Mouse (Mus musculus) ES-Bruce4 (cell line): ENCODE results near the gene Fbln2. TPM values are rescaled to one million over a fixed set of nuclear protein-coding genes. Genes with fewer than 3 reads are reported as not detected.

Source experiments
- H3K27ac ChIP-seq: 2 replicates; pipeline ENCODE4 v1.5.1; 2012; ENCODE audit warnings: low read length, inconsistent platforms; ENCODE audit not compliant: insufficient read depth
- H3K27me3 ChIP-seq: 2 replicates; pipeline ENCODE4 v1.6.1; 2012; ENCODE audit warnings: mild to moderate bottlenecking, low read length, inconsistent platforms; ENCODE audit not compliant: control insufficient read depth, poor library complexity, insufficient read depth, severe bottlenecking
- H3K36me3 ChIP-seq: 2 replicates; pipeline ENCODE4 v1.6.1; 2012; ENCODE audit warnings: inconsistent platforms, mild to moderate bottlenecking, low read length, moderate library complexity; ENCODE audit not compliant: control insufficient read depth, poor library complexity, insufficient read depth, severe bottlenecking
- H3K4me1 ChIP-seq: one replicate; pipeline ENCODE4 v1.8.1; 2011; ENCODE audit warnings: low read length; ENCODE audit not compliant: control insufficient read depth, insufficient read depth
- H3K4me3 ChIP-seq: 2 replicates; pipeline ENCODE4 v1.5.1; 2011; ENCODE audit warnings: low read depth, mild to moderate bottlenecking, low read length
- H3K9ac ChIP-seq: 2 replicates; pipeline ENCODE4 v1.6.1; 2012; ENCODE audit warnings: low read depth, mild to moderate bottlenecking, inconsistent platforms; ENCODE audit not compliant: poor library complexity, severe bottlenecking
- H3K9me3 ChIP-seq: replicated peaks from 2 replicates; pipeline ENCODE4 v1.6.1; 2012; ENCODE audit warnings: mild to moderate bottlenecking, low read length, inconsistent platforms; ENCODE audit not compliant: control insufficient read depth, poor library complexity, insufficient read depth, severe bottlenecking
- CTCF ChIP-seq: IDR thresholded peaks from one replicate; pipeline ENCODE4 v1.8.1; 2011; ENCODE audit warnings: low read depth, low read length
- EP300 ChIP-seq: IDR thresholded peaks from 2 replicates; pipeline ENCODE4 v1.6.1; 2011; ENCODE audit warnings: low read depth, low read length; ENCODE audit not compliant: insufficient read depth
- POLR2A ChIP-seq: IDR thresholded peaks from one replicate; pipeline ENCODE4 v1.8.1; 2011; ENCODE audit warnings: low read length; ENCODE audit not compliant: insufficient read depth
- polyA plus RNA-seq: library from polyadenylated mRNA; stranded (reverse); fragments of >200 nt; gene quantifications from 2 replicates; pipeline ENCODE4 v1.2.4, GENCODE M21; 2011; ENCODE audit warnings: low read depth; ENCODE audit not compliant: missing spikeins, insufficient read depth, insufficient read length

Gene Fbln2
- polyA plus RNA-seq, 1 experiment: 23.3 TPM

DNA sequence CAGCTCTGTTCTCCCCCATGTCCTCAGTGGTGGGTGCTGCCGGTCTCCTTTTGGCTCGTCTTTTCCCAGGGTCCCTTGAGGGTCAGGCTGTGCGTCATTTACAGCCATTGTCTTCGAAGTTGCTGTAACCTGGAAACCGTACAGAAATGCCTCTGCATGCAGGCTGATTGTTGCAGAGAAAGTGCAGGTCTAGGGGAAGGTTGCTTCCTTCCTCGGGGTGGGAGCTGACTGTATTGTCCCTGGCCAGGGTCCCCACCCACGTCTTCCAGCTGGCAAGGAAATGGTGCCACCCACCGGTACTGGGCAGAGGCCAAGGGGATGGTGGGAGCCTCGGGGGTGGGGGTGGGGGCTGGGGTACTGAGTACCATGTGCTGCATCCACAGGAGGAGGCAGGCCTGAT, 6.2 kb downstream of the Fbln2 start:
- Histone ChIP-seq H3K9ac (no peak overlapping the region), H3K27ac (no peak overlapping the region), H3K27me3 (no peaks in the 10 kb centered on the region), H3K9me3 (no peaks in the 10 kb centered on the region), H3K4me3 (no peak overlapping the region), H3K36me3 (no peaks in the 10 kb centered on the region), H3K4me1 (no peaks in the 10 kb centered on the region)
- TF ChIP-seq EP300: no peak
- no peak for TF ChIP-seq CTCF
- no peak for TF ChIP-seq POLR2A

DNA sequence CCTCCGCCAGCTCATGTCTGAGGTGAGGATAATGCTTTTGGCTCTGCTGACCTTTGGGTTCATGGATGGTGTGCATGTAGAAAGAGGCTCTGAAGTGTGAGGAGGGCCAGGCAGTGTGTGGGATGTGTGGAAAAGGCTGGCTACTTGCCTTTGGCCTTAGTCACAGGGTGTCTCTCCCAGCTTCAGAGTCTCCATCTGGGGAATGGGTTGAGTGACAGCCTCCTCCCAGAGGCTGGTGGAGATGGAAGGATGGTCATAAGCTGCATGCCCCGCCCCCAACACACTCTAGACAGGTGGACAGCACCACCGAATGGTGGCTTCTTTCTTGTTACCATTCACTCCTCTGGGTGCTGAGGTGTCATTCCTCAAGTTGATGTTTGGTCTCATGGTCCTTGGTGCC, 6.6 kb downstream of the Fbln2 start:
- H3K4me1 ChIP-seq: no peaks in the 10 kb centered on the region
- no peak overlapping the region for H3K27ac ChIP-seq
- TF ChIP-seq CTCF: no peak
- no peak for TF ChIP-seq EP300

DNA sequence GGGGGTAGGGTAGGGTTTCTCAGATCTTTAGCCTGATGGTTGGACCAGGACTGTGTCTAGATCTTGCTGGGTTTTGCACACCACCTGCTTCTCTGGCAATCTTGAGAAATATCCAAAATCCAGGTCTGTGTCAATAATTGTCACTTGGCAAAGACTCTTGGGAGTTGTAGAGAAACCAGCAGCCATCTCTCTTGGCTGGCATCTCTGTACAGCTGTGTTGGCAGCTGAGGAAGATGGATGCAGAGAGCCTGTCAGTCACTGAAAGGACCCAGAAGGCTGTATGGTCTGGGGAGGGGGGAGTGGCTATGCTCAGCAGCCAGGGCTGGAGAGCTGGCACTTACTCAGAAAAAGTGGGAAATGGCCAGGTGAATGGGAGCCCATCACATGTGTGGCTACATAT, 7.8 kb downstream of the Fbln2 start:
- H3K4me1 ChIP-seq: no peaks in the 10 kb centered on the region
- no peak overlapping the region for H3K4me3 ChIP-seq
- no peak overlapping the region for H3K27ac ChIP-seq
- H3K9ac ChIP-seq: no peak overlapping the region
- no peaks in the 10 kb centered on the region for H3K36me3 ChIP-seq
- TF ChIP-seq POLR2A: no peak
- no peak for TF ChIP-seq CTCF
- TF ChIP-seq EP300: no peak
- no peaks in the 10 kb centered on the region for H3K27me3 ChIP-seq
- no peaks in the 10 kb centered on the region for H3K9me3 ChIP-seq

More for the DNA sequence above, 6.6 kb downstream of the Fbln2 start:
- no peaks in the 10 kb centered on the region for H3K27me3 ChIP-seq
- H3K4me3 ChIP-seq: no peak overlapping the region
- H3K9ac ChIP-seq: no peak overlapping the region
- no peaks in the 10 kb centered on the region for H3K36me3 ChIP-seq
- H3K9me3 ChIP-seq: no peaks in the 10 kb centered on the region

DNA sequence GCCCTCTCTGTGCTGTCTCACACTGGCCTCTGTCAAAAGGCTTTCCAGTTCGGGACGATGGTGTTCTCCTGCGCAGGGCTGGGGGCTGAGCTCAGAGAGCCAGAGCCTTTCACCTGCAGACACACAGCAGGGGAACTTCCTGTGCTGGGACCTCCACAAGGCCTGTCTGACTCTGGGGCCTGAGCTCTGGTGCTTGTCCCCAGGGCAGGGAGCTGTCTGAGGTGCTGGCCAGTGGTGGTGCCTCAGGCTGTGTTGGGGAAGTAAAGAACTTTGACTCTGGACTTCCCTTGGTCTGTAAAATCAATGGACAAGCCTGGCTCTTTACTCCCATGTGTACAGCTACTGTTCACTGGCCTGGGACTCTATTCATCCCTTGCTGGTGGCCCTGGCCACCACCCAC, 8.8 kb downstream of the Fbln2 start:
- Histone ChIP-seq H3K4me1 (no peaks in the 10 kb centered on the region), H3K27me3 (no peaks in the 10 kb centered on the region), H3K36me3 (no peaks in the 10 kb centered on the region), H3K9ac (no peak overlapping the region), H3K9me3 (no peaks in the 10 kb centered on the region), H3K4me3 (no peak overlapping the region), H3K27ac (no peak overlapping the region)
- TF ChIP-seq POLR2A (no peak), CTCF (no peak), EP300 (0 out of 2 replicates have a peak, but pooled peaks have one; percentile 44)

DNA sequence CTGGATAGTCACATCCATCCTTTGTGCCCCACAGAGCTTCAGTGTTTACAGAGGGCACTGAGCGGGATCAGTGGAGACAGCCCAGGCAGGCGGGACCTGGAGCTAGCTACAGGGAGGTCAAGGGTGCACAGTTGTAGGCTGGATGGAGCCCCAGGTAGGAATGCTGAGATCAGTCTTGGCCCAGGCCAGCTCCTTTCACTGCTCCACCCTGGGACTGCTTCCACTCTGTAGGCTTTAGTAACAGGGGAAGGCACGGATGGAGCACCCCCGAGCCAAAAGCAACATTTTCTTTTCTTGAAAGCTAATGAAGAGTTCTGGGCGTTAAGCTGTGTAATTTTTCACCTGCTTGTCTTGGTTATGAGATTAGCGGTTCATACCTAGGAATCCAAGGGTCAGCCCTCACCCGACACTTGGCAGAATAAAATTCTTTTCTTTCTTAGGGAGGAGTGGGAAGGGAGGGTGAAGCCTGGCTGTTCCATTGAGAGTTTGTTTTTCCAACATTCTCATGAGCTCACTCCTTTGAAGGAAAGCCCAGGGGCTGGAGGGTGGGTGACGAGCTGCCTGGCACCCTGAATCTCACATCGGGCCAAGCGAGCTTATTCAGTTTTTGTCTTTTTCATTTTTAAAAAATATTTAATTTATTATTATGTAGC, 10.6 kb downstream of the Fbln2 start:
- H3K27me3 ChIP-seq: no peaks in the 10 kb centered on the region
- no peak overlapping the region for H3K4me3 ChIP-seq
- H3K9me3 ChIP-seq: no peaks in the 10 kb centered on the region
- no peak overlapping the region for H3K9ac ChIP-seq
- H3K36me3 ChIP-seq: no peaks in the 10 kb centered on the region
- TF ChIP-seq CTCF (no peak), EP300 (no peak), POLR2A (no peak)
- no peak overlapping the region for H3K27ac ChIP-seq
- no peaks in the 10 kb centered on the region for H3K4me1 ChIP-seq

DNA sequence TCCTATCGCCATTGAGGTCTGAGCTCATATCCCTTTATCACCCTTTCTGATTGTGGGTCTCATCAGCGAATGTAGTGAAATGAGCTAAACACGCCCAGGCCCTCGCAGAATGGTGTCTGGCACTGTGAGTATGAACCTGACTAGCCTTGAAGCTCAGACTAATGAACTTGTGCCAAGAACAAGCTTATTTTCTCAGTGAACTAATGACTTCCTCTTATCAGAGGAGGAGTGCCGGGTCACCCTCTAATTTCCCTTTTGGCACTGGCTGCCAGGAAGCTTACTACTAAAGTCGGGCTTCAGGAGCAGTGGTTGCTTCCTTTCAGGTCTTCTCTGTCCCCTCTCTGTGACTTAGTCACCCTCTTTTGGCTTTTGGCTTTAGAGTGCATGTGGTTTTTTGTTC, 12.7 kb downstream of the Fbln2 start:
- Histone ChIP-seq H3K36me3 (no peaks in the 10 kb centered on the region), H3K4me1 (no peaks in the 10 kb centered on the region), H3K9ac (no peak overlapping the region), H3K9me3 (no peaks in the 10 kb centered on the region), H3K27me3 (no peaks in the 10 kb centered on the region), H3K4me3 (no peak overlapping the region), H3K27ac (no peak overlapping the region)
- TF ChIP-seq POLR2A (no peak), EP300 (no peak), CTCF (no peak)
